Mouse (Mus musculus) MEL (cell line): ENCODE data around the gene Large2. TPM values are rescaled to one million over a fixed set of nuclear protein-coding genes. Genes with fewer than 3 reads are reported as not detected.

ENCODE experiments used
- DNase-seq: peaks from one replicate; pipeline ENCODE4 v3.0.0; 2011; ENCODE audit warnings: low read depth, low spot score
- H3K27ac ChIP-seq: 2 replicates; pipeline ENCODE4 v1.5.1; 2012; ENCODE audit warnings: low read depth, mild to moderate bottlenecking, control low read depth, low read length, moderate library complexity; ENCODE audit not compliant: control insufficient read depth
- H3K27me3 ChIP-seq, 2 experiments: fragments of 150-350 bp in 1 of 2; sonication (generic) in 1 of 2; 2 replicates each; pipeline ENCODE4 v1.6.1; 2012; ENCODE audit warnings: low read length in 2 of 2, mild to moderate bottlenecking in 2 of 2, improper control_type of control experiment in 1 of 2, moderate library complexity in 1 of 2; ENCODE audit not compliant: insufficient read depth in 2 of 2, control insufficient read depth in 1 of 2
- H3K36me3 ChIP-seq, 2 experiments: 2 replicates each; pipeline ENCODE4 v1.6.1; 2012 to 2014; ENCODE audit warnings: low read length in 2 of 2, improper control_type of control experiment in 1 of 2, inconsistent platforms in 1 of 2, mild to moderate bottlenecking in 1 of 2; ENCODE audit not compliant: insufficient read depth in 2 of 2, control insufficient read depth in 1 of 2
- H3K4me1 ChIP-seq, 2 experiments: fragments of 150-350 bp in 1 of 2; sonication (generic) in 1 of 2; 2 replicates each; pipeline ENCODE4 v1.6.1; 2012; ENCODE audit warnings: low read length in 2 of 2, improper control_type of control experiment in 1 of 2, mild to moderate bottlenecking in 1 of 2; ENCODE audit not compliant: insufficient read depth in 2 of 2, control insufficient read depth in 1 of 2
- H3K4me3 ChIP-seq, 2 experiments: fragments of 150-350 bp in 1 of 2; sonication (generic) in 1 of 2; 2 replicates each; pipeline ENCODE4 v1.5.1; 2012; ENCODE audit warnings: low read depth in 2 of 2, low read length in 2 of 2, mild to moderate bottlenecking in 2 of 2, moderate library complexity in 2 of 2, control low read depth in 1 of 2, improper control_type of control experiment in 1 of 2; ENCODE audit not compliant: control insufficient read depth in 1 of 2, insufficient read depth in 1 of 2
- H3K79me2 ChIP-seq: 2 replicates; pipeline ENCODE4 v1.6.1; 2012; ENCODE audit warnings: mild to moderate bottlenecking, low read length, moderate library complexity; ENCODE audit not compliant: control insufficient read depth, poor library complexity, insufficient read depth
- H3K9ac ChIP-seq: 2 replicates; pipeline ENCODE4 v1.6.1; 2012; ENCODE audit warnings: low read depth, mild to moderate bottlenecking, control low read depth, low read length, moderate library complexity; ENCODE audit not compliant: control insufficient read depth, poor library complexity, severe bottlenecking
- H3K9me3 ChIP-seq: fragments of 150-350 bp; sonication (generic); replicated peaks from 2 replicates; pipeline ENCODE4 v1.6.1; 2012; ENCODE audit warnings: mild to moderate bottlenecking, low read length, improper control_type of control experiment, moderate library complexity; ENCODE audit not compliant: insufficient read depth
- BHLHE40 ChIP-seq: IDR thresholded peaks from 2 replicates; pipeline ENCODE4 v1.6.1; 2012; ENCODE audit warnings: low read depth, mild to moderate bottlenecking, inconsistent platforms, low read length, improper control_type of control experiment, borderline replicate concordance
- CHD2 ChIP-seq: IDR thresholded peaks from 2 replicates; pipeline ENCODE4 v1.6.1; 2011; ENCODE audit warnings: low read length, improper control_type of control experiment
- ELF1 ChIP-seq: IDR thresholded peaks from 2 replicates; pipeline ENCODE4 v1.6.1; 2014; ENCODE audit warnings: low read depth, mild to moderate bottlenecking, inconsistent platforms, low read length, improper control_type of control experiment, moderate library complexity
- ETS1 ChIP-seq: IDR thresholded peaks from 2 replicates; pipeline ENCODE4 v1.6.1; 2012; ENCODE audit warnings: low read depth, mild to moderate bottlenecking, inconsistent platforms, low read length, improper control_type of control experiment, moderate library complexity
- GATA1 ChIP-seq: IDR thresholded peaks from 2 replicates; pipeline ENCODE4 v1.6.1; 2011; ENCODE audit warnings: low read depth, low read length, improper control_type of control experiment
- HCFC1 ChIP-seq: IDR thresholded peaks from 2 replicates; pipeline ENCODE4 v1.6.1; 2012; ENCODE audit warnings: low read depth, mild to moderate bottlenecking, inconsistent platforms, low read length, improper control_type of control experiment, moderate library complexity
- JUND ChIP-seq: IDR thresholded peaks from 2 replicates; pipeline ENCODE4 v1.6.1; 2011; ENCODE audit warnings: low read depth, mild to moderate bottlenecking, improper control_type of control experiment, low read length
- MEF2A ChIP-seq: IDR thresholded peaks from 2 replicates; pipeline ENCODE4 v1.6.1; 2014; ENCODE audit warnings: low read depth, mild to moderate bottlenecking, inconsistent platforms, low read length, improper control_type of control experiment; ENCODE audit not compliant: poor library complexity, insufficient replicate concordance, severe bottlenecking; ENCODE audit errors: extremely low read depth
- NRF1 ChIP-seq: IDR thresholded peaks from 2 replicates; pipeline ENCODE4 v1.6.1; 2014; ENCODE audit warnings: low read depth, mild to moderate bottlenecking, inconsistent platforms, low read length, improper control_type of control experiment, moderate library complexity; ENCODE audit not compliant: poor library complexity, insufficient read depth, severe bottlenecking
- POLR2A ChIP-seq, 2 experiments: IDR thresholded peaks; 2 replicates each; pipeline ENCODE4 v1.6.1; 2011 to 2012; ENCODE audit warnings: low read length in 2 of 2, mild to moderate bottlenecking in 2 of 2, control low read depth in 1 of 2, improper control_type of control experiment in 1 of 2, low read depth in 1 of 2, moderate library complexity in 1 of 2; ENCODE audit not compliant: control insufficient read depth in 1 of 2, insufficient read depth in 1 of 2, poor library complexity in 1 of 2
- RAD21 ChIP-seq: IDR thresholded peaks from 2 replicates; pipeline ENCODE4 v1.6.1; 2011; ENCODE audit warnings: mild to moderate bottlenecking, low read depth, low read length, improper control_type of control experiment
- RCOR1 ChIP-seq: IDR thresholded peaks from 2 replicates; pipeline ENCODE4 v1.6.1; 2012; ENCODE audit warnings: low read depth, mild to moderate bottlenecking, inconsistent platforms, low read length, improper control_type of control experiment
- SMC3 ChIP-seq: IDR thresholded peaks from 2 replicates; pipeline ENCODE4 v1.6.1; 2011; ENCODE audit warnings: low read depth, low read length, improper control_type of control experiment
- TAL1 ChIP-seq: IDR thresholded peaks from 2 replicates; pipeline ENCODE4 v1.6.1; 2012; ENCODE audit warnings: mild to moderate bottlenecking, inconsistent platforms, low read length, moderate library complexity, mixed read lengths
- TCF12 ChIP-seq: IDR thresholded peaks from 2 replicates; pipeline ENCODE4 v1.6.1; 2014; ENCODE audit warnings: low read depth, mild to moderate bottlenecking, inconsistent platforms, low read length, improper control_type of control experiment, moderate library complexity
- ZMIZ1 ChIP-seq: IDR thresholded peaks from 2 replicates; pipeline ENCODE4 v1.6.1; 2012; ENCODE audit warnings: low read depth, mild to moderate bottlenecking, inconsistent platforms, low read length, improper control_type of control experiment, moderate library complexity
- ZNF384 ChIP-seq: IDR thresholded peaks from 2 replicates; pipeline ENCODE4 v1.6.1; 2012; ENCODE audit warnings: low read depth, mild to moderate bottlenecking, inconsistent platforms, low read length, improper control_type of control experiment
- polyA plus RNA-seq, 2 experiments: library from polyadenylated mRNA; stranded (reverse) in 1 of 2; unstranded in 1 of 2; fragments of >175 nt in 1 of 2; fragments of >200 nt in 1 of 2; gene quantifications; 2 replicates each; pipeline versions ENCODE4 v1.2.1 to v1.2.4; 2012; ENCODE audit warnings: low replicate concordance in 2 of 2, low read depth in 1 of 2; ENCODE audit not compliant: insufficient read length in 2 of 2, insufficient read depth in 1 of 2, missing spikeins in 1 of 2
- total RNA-seq: library from RNA; depleted of rRNA; stranded (reverse); fragments of 300-350 nt; gene quantifications from 2 replicates; pipeline ENCODE4 v1.2.3, GENCODE M21; 2012

The Large2 gene
- total and polyA plus RNA-seq, 3 experiments: 0.03 TPM; not detected in 2

- Histone ChIP-seq H3K9ac (no peak overlapping the region), H3K27ac (no peak overlapping the region), H3K36me3 (peaks cover 0 to 11% of the 10 kb centered on the region in 2 experiments; a peak in 2 of 4 replicates), H3K27me3 (no peaks in the 10 kb centered on the region), H3K4me1 (peaks cover 9 to 21% of the 10 kb centered on the region in 2 experiments), H3K9me3 (no peaks in the 10 kb centered on the region), H3K79me2 (no peaks in the 10 kb centered on the region), H3K4me3 (no peak overlapping the region)
- no peak for TF ChIP-seq HCFC1
- no peak for DNase-seq
Observed at GRCm38 (mm10) chr2:92388081-92388517, 13.4 kb upstream of the Large2 start.

GRCm38 (mm10) chr2:92387646-92388045 is 13.0 kb upstream of the Large2 start:
- TF ChIP-seq GATA1: no peak
- TF ChIP-seq ELF1: no peak
- TF ChIP-seq CHD2: no peak
- no peak for TF ChIP-seq ZNF384
- TF ChIP-seq TAL1: no peak
- no peak for TF ChIP-seq JUND
- H3K4me3 ChIP-seq: no peak overlapping the region
- DNase-seq: no peak
- peaks cover 0 to 11% of the 10 kb centered on the region in 2 experiments; a peak in 2 of 4 replicates for H3K36me3 ChIP-seq
- no peak overlapping the region for H3K27ac ChIP-seq
- H3K4me1 ChIP-seq: peaks cover 9 to 21% of the 10 kb centered on the region in 2 experiments
- no peaks in the 10 kb centered on the region for H3K27me3 ChIP-seq
- H3K9me3 ChIP-seq: no peaks in the 10 kb centered on the region
- H3K9ac ChIP-seq: no peak overlapping the region
- H3K79me2 ChIP-seq: no peaks in the 10 kb centered on the region

- Histone ChIP-seq H3K36me3 (peaks cover 0 to 11% of the 10 kb centered on the region in 2 experiments; a peak in 2 of 4 replicates), H3K27me3 (no peaks in the 10 kb centered on the region), H3K9me3 (no peaks in the 10 kb centered on the region), H3K27ac (no peak overlapping the region), H3K9ac (no peak overlapping the region), H3K4me1 (peaks cover 9 to 21% of the 10 kb centered on the region in 2 experiments), H3K4me3 (no peak overlapping the region), H3K79me2 (no peaks in the 10 kb centered on the region)
- no peak for TF ChIP-seq ZMIZ1
- TF ChIP-seq GATA1: no peak
- no peak for TF ChIP-seq NRF1
- TF ChIP-seq MEF2A: no peak
- no peak for TF ChIP-seq ETS1
- TF ChIP-seq RCOR1: no peak
- no peak for TF ChIP-seq TCF12
- no peak for TF ChIP-seq SMC3
- TF ChIP-seq ELF1: no peak
- no peak for TF ChIP-seq POLR2A (IDR thresholded peaks at IDR 0.05; ENCODE audit: control insufficient read depth in 1 of 2, insufficient read depth in 1 of 2, low read depth in 1 of 2, low read length in 2 of 2, poor library complexity in 1 of 2)
- no peak for TF ChIP-seq RAD21
- no peak for TF ChIP-seq BHLHE40
- no peak for DNase-seq
Observed at GRCm38 (mm10) chr2:92386821-92387570, 12.3 kb upstream of the Large2 start.
